Mouse (Mus musculus): ENCODE measurements around the gene BC107364. TPM values are rescaled to one million over a fixed set of nuclear protein-coding genes. Genes with fewer than 3 reads are reported as not detected.
A peak's percentile ranks its signal among the peaks of the same experiment; 100 is the strongest.
"Not testable (repeated sequence)": the region's sequence is repeated elsewhere in the genome, so short reads cannot be mapped to it uniquely, and the experiment has no call there.

BC107364 gene
- polyA plus RNA-seq, 1 experiment from 2014 or later: not detected

DNA sequence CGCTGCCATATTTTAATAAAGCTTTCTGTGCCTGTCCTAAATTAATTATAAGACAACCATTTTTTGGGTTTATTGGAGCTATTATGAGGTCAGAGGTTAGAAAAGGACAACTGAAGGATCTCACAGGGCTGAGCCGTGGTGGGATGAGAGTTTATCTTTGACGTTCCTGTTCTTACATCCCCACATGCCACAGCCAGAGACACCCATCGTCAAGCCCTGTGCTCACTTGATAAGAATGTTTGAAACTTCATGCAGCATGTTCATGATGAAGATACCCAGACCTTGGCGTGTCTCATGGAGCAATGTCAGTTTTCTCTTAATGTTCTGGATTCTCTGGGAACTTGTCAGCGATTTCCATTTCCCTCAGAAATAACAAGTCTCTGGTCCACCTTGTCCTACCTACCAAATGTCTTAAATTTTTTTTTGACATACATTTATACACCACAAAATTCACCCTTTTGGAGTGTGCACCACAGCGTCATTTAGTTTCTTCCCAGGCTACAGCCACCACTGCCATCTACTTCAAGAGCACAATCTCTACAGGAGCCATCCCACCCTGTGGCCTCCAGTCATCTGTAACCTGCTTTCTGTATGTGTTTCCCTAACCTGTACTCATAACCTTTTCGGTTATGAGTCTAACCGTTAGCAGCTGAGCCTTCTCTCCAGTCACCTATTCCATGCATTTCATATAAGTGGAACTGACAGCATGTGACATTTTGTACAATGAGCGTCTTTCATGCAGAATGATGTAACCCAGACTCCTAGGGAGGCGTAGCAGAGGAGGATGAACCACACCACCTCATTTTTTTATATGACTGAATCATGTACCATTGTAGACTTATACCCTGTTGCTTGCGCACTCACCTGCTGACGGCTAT, 22.9 kb downstream of the BC107364 start:
- 88% methylated on average over 13 of the region's 13 CpGs for WGBS
- Histone ChIP-seq H3K9ac (ENCODE audit: low read length) (no peak overlapping the region), H3K4me2 (ENCODE audit: low read depth, severe bottlenecking) (no peak overlapping the region), H3K9me3 (ENCODE audit: control insufficient read depth, low read length) (no peaks in the 10 kb centered on the region), H3K36me3 (ENCODE audit: control insufficient read depth, insufficient read depth, low read length) (no peaks in the 10 kb centered on the region), H3K27ac (replicated peaks; ENCODE audit: low read depth, low read length) (no peak overlapping the region), H3K4me3 (ENCODE audit: low read depth, low read length) (no peak overlapping the region), H3K27me3 (ENCODE audit: control insufficient read depth, insufficient read depth, low read length) (no peaks in the 10 kb centered on the region), H3K4me1 (ENCODE audit: control insufficient read depth, insufficient read depth, low read length) (no peaks in the 10 kb centered on the region)
- ATAC-seq (ENCODE audit: insufficient number of reproducible peaks, low FRiP score, low TSS enrichment, low read depth) (no peak), DNase-seq (ENCODE audit: low spot score) (no peak)

DNA sequence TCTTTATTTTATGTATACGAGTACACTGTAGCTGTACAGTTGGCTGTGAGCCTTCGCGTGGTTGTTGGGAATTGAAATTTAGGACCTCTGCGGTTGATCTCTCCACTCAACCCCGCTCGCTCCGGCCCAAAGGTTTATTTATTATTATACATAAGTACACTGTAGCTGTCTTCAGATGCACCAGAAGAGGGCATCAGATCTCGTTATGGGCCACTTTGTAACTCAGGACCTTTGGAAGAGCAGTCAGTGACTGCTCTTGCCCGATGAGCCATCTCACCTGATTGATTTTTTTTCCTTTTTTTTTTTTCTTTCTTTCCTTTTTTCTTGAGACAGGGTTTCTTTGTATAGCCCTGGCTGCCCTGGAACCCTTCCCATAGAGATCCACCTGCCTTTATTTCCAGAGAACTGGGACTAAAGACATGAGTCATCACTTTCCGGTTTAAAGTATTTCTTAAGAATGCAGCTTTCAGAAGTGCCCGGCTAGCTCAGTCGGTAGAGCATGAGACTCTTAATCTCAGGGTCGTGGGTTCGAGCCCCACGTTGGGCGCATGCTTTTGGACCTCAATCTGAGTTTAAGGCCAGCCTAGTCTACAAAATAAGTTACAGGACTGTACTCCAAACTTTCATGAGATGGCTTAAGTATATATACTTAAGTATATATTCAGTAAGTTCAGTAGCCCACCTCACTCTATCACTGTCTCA, 24.2 kb downstream of the BC107364 start:
- H3K27ac ChIP-seq (replicated peaks; ENCODE audit: low read depth, low read length): no peak overlapping the region
- no peak overlapping the region for H3K9ac ChIP-seq (ENCODE audit: low read length)
- H3K4me2 ChIP-seq (ENCODE audit: low read depth, severe bottlenecking): peak overlapping the region; percentile 22; the same call in 1 of the 2 replicates
- DNase-seq (ENCODE audit: low spot score) (peak; percentile 69), ATAC-seq (ENCODE audit: insufficient number of reproducible peaks, low FRiP score, low TSS enrichment, low read depth) (no peak)
- no peaks in the 10 kb centered on the region for H3K9me3 ChIP-seq (ENCODE audit: control insufficient read depth, low read length)
- 8% methylated on average over 16 of the region's 16 CpGs for WGBS
- H3K4me3 ChIP-seq (ENCODE audit: low read depth, low read length): 0 out of 2 replicates have a peak overlapping the region, but pooled peaks have one; percentile 1
- H3K4me1 ChIP-seq (ENCODE audit: control insufficient read depth, insufficient read depth, low read length): no peaks in the 10 kb centered on the region
- H3K36me3 ChIP-seq (ENCODE audit: control insufficient read depth, insufficient read depth, low read length): no peaks in the 10 kb centered on the region
- no peaks in the 10 kb centered on the region for H3K27me3 ChIP-seq (ENCODE audit: control insufficient read depth, insufficient read depth, low read length)

DNA sequence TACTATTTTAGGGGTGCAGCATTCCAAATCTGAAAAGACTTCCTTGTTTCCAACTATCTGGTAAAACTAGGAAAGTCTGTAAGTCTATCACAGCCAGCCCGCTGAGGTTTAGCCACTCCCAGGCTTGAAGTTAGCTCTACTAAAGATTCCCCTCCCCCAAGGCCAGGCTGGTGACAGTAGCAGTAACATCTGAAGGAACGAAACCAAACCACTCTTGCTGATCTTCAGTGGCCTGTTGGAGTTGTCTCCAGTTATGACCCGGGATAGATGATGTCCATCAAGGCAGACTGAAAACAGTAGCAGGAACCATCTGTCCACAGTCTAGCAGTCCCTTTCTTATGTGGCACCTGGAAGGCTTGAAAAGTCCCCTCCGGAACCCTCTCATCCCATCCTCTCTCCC, 24.8 kb downstream of the BC107364 start:
- ATAC-seq (ENCODE audit: insufficient number of reproducible peaks, low FRiP score, low TSS enrichment, low read depth) (no peak), DNase-seq (ENCODE audit: low spot score) (no peak)
- H3K4me3 ChIP-seq (ENCODE audit: low read depth, low read length): no peak overlapping the region
- H3K27ac ChIP-seq (replicated peaks; ENCODE audit: low read depth, low read length): no peak overlapping the region
- H3K4me1 ChIP-seq (ENCODE audit: control insufficient read depth, insufficient read depth, low read length): no peaks in the 10 kb centered on the region
- H3K4me2 ChIP-seq (ENCODE audit: low read depth, severe bottlenecking): peak overlapping the region; percentile 22; the same call in 1 of the 2 replicates
- H3K27me3 ChIP-seq (ENCODE audit: control insufficient read depth, insufficient read depth, low read length): no peaks in the 10 kb centered on the region
- no peak overlapping the region for H3K9ac ChIP-seq (ENCODE audit: low read length)
- no peaks in the 10 kb centered on the region for H3K36me3 ChIP-seq (ENCODE audit: control insufficient read depth, insufficient read depth, low read length)
- WGBS: 6% methylated on average over 4 of the region's 4 CpGs
- no peaks in the 10 kb centered on the region for H3K9me3 ChIP-seq (ENCODE audit: control insufficient read depth, low read length)

DNA sequence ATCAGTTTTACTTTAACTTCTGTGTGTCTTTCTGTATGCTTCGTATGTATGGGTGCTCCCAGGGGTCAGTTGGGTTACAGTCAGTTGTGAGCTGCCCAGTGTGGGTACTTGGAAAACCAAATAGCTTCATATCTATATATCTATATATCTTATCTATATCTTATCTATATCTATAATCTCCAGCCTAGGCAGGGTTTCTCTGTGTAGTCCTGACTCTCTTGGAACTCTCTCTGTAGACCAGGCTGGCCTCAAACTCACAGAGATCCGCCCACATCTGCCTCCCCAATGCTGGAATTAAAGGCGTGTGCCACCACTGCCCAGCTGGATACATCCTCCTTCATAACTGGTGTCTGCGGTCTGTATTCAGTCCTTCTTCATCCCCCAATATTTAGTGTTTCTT, 25.8 kb downstream of the BC107364 start:
- no peaks in the 10 kb centered on the region for H3K36me3 ChIP-seq (ENCODE audit: control insufficient read depth, insufficient read depth, low read length)
- H3K27me3 ChIP-seq (ENCODE audit: control insufficient read depth, insufficient read depth, low read length): no peaks in the 10 kb centered on the region
- H3K9ac ChIP-seq (ENCODE audit: low read length): no peak overlapping the region
- H3K4me2 ChIP-seq (ENCODE audit: low read depth, severe bottlenecking): no peak overlapping the region
- H3K4me3 ChIP-seq (ENCODE audit: low read depth, low read length): no peak overlapping the region
- ATAC-seq (ENCODE audit: insufficient number of reproducible peaks, low FRiP score, low TSS enrichment, low read depth): no peak
- DNase-seq (ENCODE audit: low spot score): no peak
- no peak overlapping the region for H3K27ac ChIP-seq (replicated peaks; ENCODE audit: low read depth, low read length)
- no peaks in the 10 kb centered on the region for H3K9me3 ChIP-seq (ENCODE audit: control insufficient read depth, low read length)
- 79% methylated on average over 4 of the region's 4 CpGs for WGBS
- no peaks in the 10 kb centered on the region for H3K4me1 ChIP-seq (ENCODE audit: control insufficient read depth, insufficient read depth, low read length)

DNA sequence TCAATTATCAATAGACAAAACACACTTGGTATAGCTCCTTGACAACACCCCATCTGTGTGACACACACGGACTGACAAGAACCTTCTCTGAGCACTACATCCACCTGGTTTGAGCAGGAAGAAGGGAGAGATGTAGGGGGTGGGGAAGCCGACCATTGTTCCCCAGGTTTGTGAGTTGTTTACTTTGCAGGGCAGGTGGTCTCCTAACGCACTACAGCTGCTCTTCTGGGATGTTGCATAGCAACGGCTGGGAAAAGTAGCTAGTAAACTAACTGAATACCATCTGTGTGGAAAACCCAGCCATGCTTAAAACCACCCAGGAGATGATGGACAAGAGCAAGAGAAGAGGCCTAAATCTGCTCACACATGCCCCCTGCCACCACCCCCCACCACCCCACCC, 27.7 kb downstream of the BC107364 start:
- WGBS: 6% methylated on average over 4 of the region's 4 CpGs
- H3K27me3 ChIP-seq (ENCODE audit: control insufficient read depth, insufficient read depth, low read length); H3K4me3 ChIP-seq (ENCODE audit: low read depth, low read length); H3K4me2 ChIP-seq (ENCODE audit: low read depth, severe bottlenecking); H3K36me3 ChIP-seq (ENCODE audit: control insufficient read depth, insufficient read depth, low read length); DNase-seq (ENCODE audit: low spot score); H3K27ac ChIP-seq (replicated peaks; ENCODE audit: low read depth, low read length); H3K4me1 ChIP-seq (ENCODE audit: control insufficient read depth, insufficient read depth, low read length); H3K9me3 ChIP-seq (ENCODE audit: control insufficient read depth, low read length); H3K9ac ChIP-seq (ENCODE audit: low read length): not testable (repeated sequence)
- ATAC-seq (ENCODE audit: insufficient number of reproducible peaks, low FRiP score, low TSS enrichment, low read depth): peak; percentile 47; the same call in 1 of the 2 replicates

DNA sequence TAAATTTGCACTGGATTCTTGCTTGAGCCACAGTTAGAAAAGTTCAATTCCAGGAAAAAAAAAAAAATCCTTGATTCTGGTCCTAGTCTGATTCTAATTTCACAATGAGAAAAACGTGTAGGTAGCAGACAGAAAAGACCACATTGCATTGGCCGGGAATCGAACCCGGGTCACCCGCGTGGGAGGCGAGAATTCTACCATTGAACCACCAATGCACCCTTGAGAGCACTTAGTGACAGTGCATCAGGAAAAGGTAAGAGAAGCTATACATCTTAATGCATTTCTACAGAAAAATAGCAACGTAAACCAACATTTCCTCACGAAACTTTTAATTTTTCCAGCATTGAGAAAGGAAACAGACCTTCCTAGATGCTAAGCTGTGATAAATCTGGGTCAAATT, 28.2 kb downstream of the BC107364 start:
- ATAC-seq (ENCODE audit: insufficient number of reproducible peaks, low FRiP score, low TSS enrichment, low read depth) (no peak), DNase-seq (ENCODE audit: low spot score) (peak; percentile 74)
- Histone ChIP-seq H3K4me2 (ENCODE audit: low read depth, severe bottlenecking) (no peak overlapping the region), H3K36me3 (ENCODE audit: control insufficient read depth, insufficient read depth, low read length) (no peaks in the 10 kb centered on the region), H3K27me3 (ENCODE audit: control insufficient read depth, insufficient read depth, low read length) (no peaks in the 10 kb centered on the region), H3K4me3 (ENCODE audit: low read depth, low read length) (no peak overlapping the region), H3K27ac (replicated peaks; ENCODE audit: low read depth, low read length) (no peak overlapping the region), H3K4me1 (ENCODE audit: control insufficient read depth, insufficient read depth, low read length) (no peaks in the 10 kb centered on the region), H3K9ac (ENCODE audit: low read length) (no peak overlapping the region), H3K9me3 (ENCODE audit: control insufficient read depth, low read length) (no peaks in the 10 kb centered on the region)
- 7% methylated on average over 9 of the region's 9 CpGs for WGBS

DNA sequence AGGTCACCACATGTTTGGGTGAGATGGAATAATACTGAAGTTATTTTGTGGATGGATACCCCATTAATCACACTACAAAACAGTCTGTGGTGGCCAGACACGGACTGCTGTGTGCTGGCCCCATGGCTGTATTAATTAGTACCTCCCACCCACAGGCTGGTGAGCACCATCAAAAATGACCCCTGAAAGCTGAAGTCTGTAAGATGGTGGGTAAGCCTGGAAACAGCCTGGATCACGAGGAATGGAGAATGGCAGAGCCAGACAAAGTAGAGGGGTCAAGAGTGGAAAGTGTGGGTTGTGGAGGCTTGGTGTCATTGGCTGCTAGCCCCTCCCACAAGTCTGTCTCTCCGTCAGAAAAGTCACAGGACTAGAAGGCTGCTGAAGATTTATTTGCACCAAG, 31.3 kb downstream of the BC107364 start:
- 39% methylated on average over 3 of the region's 3 CpGs for WGBS
- Histone ChIP-seq H3K36me3 (ENCODE audit: control insufficient read depth, insufficient read depth, low read length) (no peaks in the 10 kb centered on the region), H3K4me3 (ENCODE audit: low read depth, low read length) (no peak overlapping the region), H3K27ac (replicated peaks; ENCODE audit: low read depth, low read length) (no peak overlapping the region), H3K27me3 (ENCODE audit: control insufficient read depth, insufficient read depth, low read length) (no peaks in the 10 kb centered on the region), H3K9ac (ENCODE audit: low read length) (no peak overlapping the region), H3K4me2 (ENCODE audit: low read depth, severe bottlenecking) (no peak overlapping the region), H3K4me1 (ENCODE audit: control insufficient read depth, insufficient read depth, low read length) (no peaks in the 10 kb centered on the region), H3K9me3 (ENCODE audit: control insufficient read depth, low read length) (no peaks in the 10 kb centered on the region)
- ATAC-seq (ENCODE audit: insufficient number of reproducible peaks, low FRiP score, low TSS enrichment, low read depth): no peak
- DNase-seq (ENCODE audit: low spot score): no peak

DNA sequence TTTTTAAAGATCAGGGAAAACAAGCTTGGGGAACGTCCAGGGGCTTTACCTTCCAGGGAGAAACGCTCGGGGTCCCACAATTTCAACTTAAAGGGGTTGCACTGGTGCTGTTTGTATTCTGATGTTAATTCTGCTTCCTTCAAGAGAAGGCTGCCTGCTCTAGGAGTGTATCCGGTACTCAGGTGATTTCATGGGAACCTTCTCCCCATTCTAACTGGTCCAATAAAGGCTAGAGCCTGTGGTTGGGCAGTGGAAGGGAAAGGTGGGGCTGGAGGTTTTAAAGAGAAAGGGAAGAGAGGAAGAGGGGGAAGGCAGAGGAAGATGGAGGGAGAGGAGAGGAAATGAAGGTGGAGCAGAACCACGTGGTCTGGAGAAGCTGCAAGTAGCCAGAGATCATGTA, 33.2 kb downstream of the BC107364 start:
- not testable (repeated sequence) for H3K9me3 ChIP-seq (ENCODE audit: control insufficient read depth, low read length); H3K9ac ChIP-seq (ENCODE audit: low read length); H3K4me2 ChIP-seq (ENCODE audit: low read depth, severe bottlenecking); H3K36me3 ChIP-seq (ENCODE audit: control insufficient read depth, insufficient read depth, low read length); H3K27ac ChIP-seq (replicated peaks; ENCODE audit: low read depth, low read length); H3K27me3 ChIP-seq (ENCODE audit: control insufficient read depth, insufficient read depth, low read length); DNase-seq (ENCODE audit: low spot score); ATAC-seq (ENCODE audit: insufficient number of reproducible peaks, low FRiP score, low TSS enrichment, low read depth); H3K4me3 ChIP-seq (ENCODE audit: low read depth, low read length); H3K4me1 ChIP-seq (ENCODE audit: control insufficient read depth, insufficient read depth, low read length)
- WGBS: 75% methylated on average over 5 of the region's 5 CpGs

Data from limb, embryonic 11.5 days (tissue).